Mouse (Mus musculus) left cerebral cortex, adult 8-10 months (tissue): Measurements from ENCODE around the gene Rap1gap. TPM values are rescaled to one million over a fixed set of nuclear protein-coding genes. Genes with fewer than 3 reads are reported as not detected.

Experiments used
- DNase-seq, 2 experiments: peaks; one replicate each; pipeline ENCODE4 v3.0.0; 2022; ENCODE audit warnings: low spot score in 2 of 2
- total RNA-seq, 4 experiments: library from RNA; stranded (reverse); gene quantifications; 2 replicates each; pipeline ENCODE4 v1.2.4; 2022

Gene Rap1gap
- total RNA-seq, 4 experiments from 2014 or later = 338 to 399 (median 364) TPM

DNA sequence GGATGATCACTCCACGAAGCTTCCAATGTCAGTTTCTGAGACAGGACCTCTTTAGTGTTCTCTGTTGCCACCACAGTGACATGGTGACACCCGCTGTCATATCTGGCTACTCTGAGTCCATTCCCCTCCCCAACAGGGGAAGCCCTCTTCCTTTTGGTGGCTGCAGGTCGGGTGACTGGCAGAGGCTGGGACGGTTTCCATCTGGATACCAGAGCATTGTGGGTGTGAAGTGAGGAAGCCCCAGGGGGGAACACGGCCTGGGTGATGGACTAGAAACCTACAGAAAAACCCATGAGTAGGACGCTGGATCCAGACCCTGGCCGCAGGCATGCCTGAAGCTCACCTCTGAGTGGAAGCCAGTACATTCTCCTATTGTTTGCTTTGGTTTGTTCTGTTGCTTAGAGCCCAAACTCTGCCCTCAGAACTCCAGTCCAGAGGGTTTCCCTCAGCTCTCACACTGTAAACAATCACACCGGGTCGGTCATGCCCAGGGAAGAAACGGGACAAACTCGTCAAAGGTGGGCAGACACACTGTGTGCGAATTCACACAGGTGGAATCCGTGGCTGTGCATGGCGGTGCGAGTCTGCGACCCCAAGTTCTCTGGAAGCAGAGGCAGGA lies 108.0 kb downstream of the Rap1gap start:
- DNase-seq = no peak

- DNase-seq = no peak
Measured at GRCm38 (mm10) chr4:137773369-137773899, 108.9 kb downstream of the Rap1gap start.

DNA sequence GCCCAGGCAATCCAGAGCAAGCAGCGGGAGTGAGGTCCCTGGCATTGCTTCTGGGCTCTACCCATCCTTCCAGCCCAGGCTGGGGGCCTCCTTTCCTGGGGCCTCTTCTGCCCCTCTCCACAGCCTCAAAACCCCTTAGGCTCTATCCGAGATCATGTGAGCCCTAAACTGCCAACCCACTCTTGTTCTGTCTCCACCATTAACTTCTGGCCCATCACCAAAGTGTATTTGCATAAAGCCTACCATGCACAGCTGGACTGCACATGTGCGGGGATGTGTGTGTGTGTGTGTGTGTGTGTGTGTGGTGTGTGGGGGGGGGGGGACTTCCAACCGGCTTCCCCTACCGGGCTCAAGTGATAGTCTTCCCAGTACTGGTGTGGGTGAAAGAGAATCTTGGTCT lies 109.5 kb downstream of the Rap1gap start:
- DNase-seq = no peak

DNA sequence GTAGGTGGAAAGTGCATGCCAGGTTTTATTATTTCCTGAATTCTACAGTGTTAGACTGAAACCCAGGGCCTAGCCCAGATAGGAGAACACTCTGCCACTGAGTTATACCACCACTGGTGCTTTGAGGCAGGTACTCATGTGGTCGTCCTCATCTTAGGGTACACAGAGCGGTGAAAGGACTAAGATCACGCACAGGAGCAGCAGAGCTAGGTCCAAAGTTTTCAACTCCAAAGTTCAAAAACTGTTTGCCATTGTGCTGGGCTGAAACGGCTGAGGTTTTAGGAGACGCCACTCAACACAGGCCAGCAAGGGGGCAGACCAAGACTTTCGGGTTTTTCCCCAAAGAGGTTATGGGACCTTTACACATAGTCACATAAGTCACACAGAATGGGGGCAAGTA lies 110.0 kb downstream of the Rap1gap start:
- no peak for DNase-seq

DNA sequence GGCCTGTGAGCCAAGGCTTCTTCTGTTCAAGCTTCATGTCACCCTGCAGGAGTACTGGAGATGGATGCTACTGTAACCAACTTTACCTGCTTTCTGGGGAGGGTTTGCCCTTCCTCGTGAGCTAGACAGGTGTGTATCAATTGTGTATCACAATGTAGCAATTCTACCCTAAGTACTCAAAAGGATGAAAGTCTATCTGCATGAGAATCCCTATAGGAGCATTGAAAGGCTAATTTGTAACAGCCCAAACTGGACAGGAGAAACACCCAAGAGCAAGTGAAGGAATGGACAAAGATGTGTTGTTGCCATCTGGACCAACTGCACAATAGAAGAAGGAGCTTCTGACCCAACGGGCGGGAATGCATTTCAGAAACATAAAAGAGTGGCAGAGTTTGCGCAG lies 113.3 kb downstream of the Rap1gap start:
- DNase-seq = no peak

- DNase-seq = no peak
Measured at GRCm38 (mm10) chr4:137778397-137779184, 114.1 kb downstream of the Rap1gap start.

Other genes with a start within 250 kb of the Rap1gap start
- not detected for gene Cela3b, start 234.2 kb upstream of the Rap1gap start, total RNA-seq
- not detected for gene 1700013G24Rik, start 211.4 kb upstream of the Rap1gap start, total RNA-seq
- gene Hspg2, start 196.0 kb upstream of the Rap1gap start, total RNA-seq = 1 to 10 TPM; 4.1 to 6.4 (median 6.0) TPM
- gene Ldlrad2, start 90.2 kb upstream of the Rap1gap start, total RNA-seq = not detected
- gene Usp48, start 71.0 kb upstream of the Rap1gap start, total RNA-seq = 100 to 1,000 TPM; 127 to 138 (median 131) TPM
- gene Alpl, start 131.7 kb downstream of the Rap1gap start, total RNA-seq = 10 to 100 TPM in 3 of 4 experiments, 1 to 10 TPM in 1; 7.6 to 12.8 (median 11.6) TPM
- 10 to 100 TPM; 81.0 to 85.8 (median 83.3) TPM for gene Ece1, start 197.5 kb downstream of the Rap1gap start, total RNA-seq